Mouse (Mus musculus) CD4-positive naive resting alpha-beta T cell, adult 57 days (primary cell): ENCODE measurements around the gene Olfr672. TPM values are rescaled to one million over a fixed set of nuclear protein-coding genes. Genes with fewer than 3 reads are reported as not detected.

ENCODE experiments used
- total RNA-seq: library from RNA; stranded (reverse); gene quantifications from one replicate; pipeline ENCODE4 v1.2.4, GENCODE M21; 2023

Gene Olfr672
- not detected for total RNA-seq

GRCm38 (mm10) chr7:105001929-105002328, at the start of gene Olfr672:
TSS of gene Olfr672 (minus strand) at chr7:105002029.

DNA sequence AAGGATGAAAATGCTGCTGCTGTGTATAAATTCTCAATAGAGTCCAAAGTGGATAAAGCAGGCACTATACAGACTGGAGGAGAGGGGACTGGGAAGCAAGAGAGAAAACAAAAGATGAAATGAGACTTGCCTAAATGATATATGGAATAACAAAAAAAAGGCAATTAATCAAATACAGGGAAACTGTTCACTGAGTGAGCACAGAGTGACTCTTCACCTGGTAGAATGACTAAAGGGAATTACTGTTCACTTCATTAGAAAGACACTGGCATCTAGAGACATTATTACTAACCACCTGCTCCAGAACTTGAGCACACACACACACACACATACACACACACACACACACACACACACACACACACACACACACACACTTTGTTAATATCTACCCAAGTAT, 30.6 kb upstream of the Olfr672 start, which contains the start of gene Olfr676:
TSS of gene Olfr676 (plus strand) at position 301 of the 400 bp plus-strand sequence.

GRCm38 (mm10) chr7:105028360-105028759, 26.5 kb upstream of the Olfr672 start, which contains the start of gene Olfr675:
TSS of gene Olfr675 (minus strand) at chr7:105028460.

DNA sequence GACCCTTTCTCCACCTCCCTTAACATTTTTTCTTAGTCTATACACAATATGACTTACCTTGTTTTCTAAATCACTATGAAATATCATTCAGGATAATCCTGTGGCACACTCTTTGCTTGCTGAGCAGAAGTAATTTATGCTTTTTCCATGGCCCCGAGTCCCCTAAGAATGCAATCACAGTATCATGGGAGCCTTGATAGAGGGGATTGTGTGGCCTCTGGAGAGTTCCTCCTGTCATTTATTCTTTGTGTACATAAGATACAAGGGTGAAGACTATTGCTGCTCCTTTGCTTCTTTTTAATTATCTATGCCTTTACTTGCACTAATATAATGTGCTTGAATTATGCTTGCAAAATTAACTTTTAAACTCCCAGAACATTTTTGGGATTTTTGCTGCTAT, 22.8 kb downstream of the Olfr672 start, which contains the start of gene Olfr671:
TSS of gene Olfr671 (minus strand) at position 101 of the 400 bp plus-strand sequence.

DNA sequence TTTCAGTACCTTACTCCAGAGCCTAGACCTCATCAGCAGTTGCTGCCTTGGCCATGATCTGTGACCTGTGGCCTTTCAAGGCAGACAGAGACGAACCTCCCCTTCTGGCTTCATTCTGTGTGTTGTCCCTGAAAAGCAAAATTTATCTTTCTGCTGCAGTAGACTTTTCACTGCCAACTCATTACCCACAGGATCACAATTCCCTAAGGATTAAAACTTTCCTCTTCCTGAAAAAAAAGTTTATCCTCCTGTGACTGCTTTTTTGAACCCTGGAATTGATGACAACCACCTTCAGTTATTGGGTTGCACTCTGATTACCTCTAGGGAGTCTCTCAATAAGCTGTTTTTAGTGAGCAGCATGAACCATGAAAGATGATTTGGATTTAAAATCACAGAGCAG, 39.3 kb downstream of the Olfr672 start, which contains the start of gene Olfr670:
TSS of gene Olfr670 (minus strand) at position 101 of the 400 bp plus-strand sequence.

Other genes with a start within 250 kb of the Olfr672 start
- gene Usp17le, start 224.6 kb downstream of the Olfr672 start, total RNA-seq, result not detected
- gene Usp17lb, start 159.4 kb downstream of the Olfr672 start, total RNA-seq, result not detected
- gene Usp17la, start 145.0 kb downstream of the Olfr672 start, total RNA-seq, result not detected
- gene Olfr665, start 124.0 kb downstream of the Olfr672 start, total RNA-seq, result not detected
- not detected for gene Olfr666, start 106.1 kb downstream of the Olfr672 start, total RNA-seq
- gene Olfr667, start 80.5 kb downstream of the Olfr672 start, total RNA-seq, result not detected
- not detected for gene Olfr668, start 74.0 kb downstream of the Olfr672 start, total RNA-seq
- not detected for gene Olfr669, start 67.8 kb downstream of the Olfr672 start, total RNA-seq
- not detected for gene Olfr670, start 39.4 kb downstream of the Olfr672 start, total RNA-seq
- gene Olfr671, start 22.9 kb downstream of the Olfr672 start, total RNA-seq, result not detected
- gene Olfr675, start 26.4 kb upstream of the Olfr672 start, total RNA-seq, result not detected
- not detected for gene Olfr676, start 30.7 kb upstream of the Olfr672 start, total RNA-seq
- gene Olfr677, start 49.3 kb upstream of the Olfr672 start, total RNA-seq, result not detected
- gene Olfr678, start 62.4 kb upstream of the Olfr672 start, total RNA-seq, result not detected
- not detected for gene Olfr679, start 79.2 kb upstream of the Olfr672 start, total RNA-seq
- not detected for gene Olfr680-ps1, start 90.8 kb upstream of the Olfr672 start, total RNA-seq
- gene Olfr681, start 114.8 kb upstream of the Olfr672 start, total RNA-seq, result not detected
- gene Olfr683, start 145.0 kb upstream of the Olfr672 start, total RNA-seq, result not detected
- not detected for gene Olfr684, start 161.6 kb upstream of the Olfr672 start, total RNA-seq
- not detected for gene Olfr685, start 184.0 kb upstream of the Olfr672 start, total RNA-seq
- not detected for gene Olfr686, start 205.5 kb upstream of the Olfr672 start, total RNA-seq